Mouse (Mus musculus): Measurements from ENCODE around the gene Caly.

- TF ChIP-seq CTCF (IDR thresholded peaks at IDR 0.05; ENCODE audit: low read depth): no peak
- TF ChIP-seq EP300 (IDR thresholded peaks at IDR 0.05; ENCODE audit: low read depth): no peak
Measured at GRCm38 (mm10) chr7:140054124-140054523, 28.2 kb downstream of the Caly start.

Data from heart, postnatal 0 days (tissue).